ENCODE assay signal across 17 mouse cellular contexts in the genomic region with DNA sequence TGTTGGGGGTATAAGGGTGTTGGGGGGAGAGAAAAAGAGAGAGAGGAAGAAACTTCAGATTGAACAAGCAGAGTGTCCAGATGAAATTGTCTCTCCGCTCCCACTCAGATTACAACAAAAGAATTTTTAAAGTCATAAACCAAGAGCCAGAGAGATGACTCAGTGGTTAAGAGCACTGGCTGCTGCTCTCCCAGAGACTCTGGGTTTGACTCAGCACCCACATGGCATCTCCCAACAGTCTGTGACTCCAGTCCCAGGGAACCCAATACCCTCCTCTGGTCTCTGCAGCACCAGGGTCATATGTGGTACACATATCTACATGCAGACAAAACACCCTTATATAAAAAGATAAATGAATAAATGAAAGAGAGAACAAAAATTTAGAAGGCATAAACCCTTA. TPM values are rescaled to one million over a fixed set of nuclear protein-coding genes. Genes with fewer than 3 reads are reported as not detected.
"Had no signal": no experiment of that assay in that cellular context is flagged by ENCODE, and none has a peak within 500 bp of the region (broad histone marks: within the 10 kb centered on the region; RNA-seq: fewer than 3 reads in every experiment).

No protein-coding gene starts in this region.

- H3K27ac ChIP-seq: limb, embryonic 13.5 days; liver, embryonic 14.5 days; midbrain, embryonic 13.5 days; neural tube, embryonic 12.5 days; stomach, embryonic 15.5 days had no signal

- H3K4me1 ChIP-seq: limb, embryonic 13.5 days; midbrain, embryonic 13.5 days; stomach, embryonic 15.5 days had no signal

- DNase-seq: kidney, postnatal 14 days; left cerebral cortex, postnatal 4 days; lung, adult 18-20 months; lung, postnatal 36 days; retina, postnatal 1 day; right cerebral cortex, postnatal 4 days; spleen, adult 18-20 months; thymus, adult 2 months; thymus, postnatal 25 days had no signal

- H3K36me3 ChIP-seq: limb, embryonic 13.5 days; midbrain, embryonic 13.5 days; neural tube, embryonic 12.5 days; stomach, embryonic 15.5 days had no signal

- H3K4me2 ChIP-seq: limb, embryonic 13.5 days; midbrain, embryonic 13.5 days; neural tube, embryonic 12.5 days; stomach, embryonic 15.5 days had no signal

- H3K9me3 ChIP-seq: limb, embryonic 13.5 days; midbrain, embryonic 13.5 days; neural tube, embryonic 12.5 days; stomach, embryonic 15.5 days had no signal

- H3K9ac ChIP-seq: limb, embryonic 13.5 days; liver, embryonic 14.5 days; midbrain, embryonic 13.5 days; neural tube, embryonic 12.5 days; stomach, embryonic 15.5 days had no signal

- H3K27me3 ChIP-seq: neural tube, embryonic 12.5 days; stomach, embryonic 15.5 days had no signal

- H3K4me3 ChIP-seq: limb, embryonic 13.5 days; midbrain, embryonic 13.5 days; neural tube, embryonic 12.5 days; stomach, embryonic 15.5 days had no signal

- ATAC-seq: midbrain, embryonic 13.5 days had no signal

RNA-seq across cellular contexts. Expression of gene Gucy2e, which starts 23.3 kb away (rescaled TPM):
- total RNA-seq: liver, adult 2 months; neutrophil, adult 5-6 weeks had no signal
- polyA plus RNA-seq: large intestine, adult 2 months; liver, adult 2 months; liver, embryonic 14.5 days had no signal
